Mouse (Mus musculus): ENCODE data around the gene Syn1. TPM values are rescaled to one million over a fixed set of nuclear protein-coding genes. Genes with fewer than 3 reads are reported as not detected.

Gene Syn1
- polyA plus RNA-seq, 1 experiment: not detected

GRCm38 (mm10) chrX:20875241-20875640 is 45.6 kb downstream of the Syn1 start:
- Histone ChIP-seq H3K4me1 (ENCODE audit: control insufficient read depth, insufficient read depth, insufficient read length, low read length) (no peaks in the 10 kb centered on the region), H3K4me3 (ENCODE audit: insufficient read depth, low read depth, low read length) (no peak overlapping the region), H3K27ac (replicated peaks; ENCODE audit: low read depth, low read length) (no peak overlapping the region)

DNA sequence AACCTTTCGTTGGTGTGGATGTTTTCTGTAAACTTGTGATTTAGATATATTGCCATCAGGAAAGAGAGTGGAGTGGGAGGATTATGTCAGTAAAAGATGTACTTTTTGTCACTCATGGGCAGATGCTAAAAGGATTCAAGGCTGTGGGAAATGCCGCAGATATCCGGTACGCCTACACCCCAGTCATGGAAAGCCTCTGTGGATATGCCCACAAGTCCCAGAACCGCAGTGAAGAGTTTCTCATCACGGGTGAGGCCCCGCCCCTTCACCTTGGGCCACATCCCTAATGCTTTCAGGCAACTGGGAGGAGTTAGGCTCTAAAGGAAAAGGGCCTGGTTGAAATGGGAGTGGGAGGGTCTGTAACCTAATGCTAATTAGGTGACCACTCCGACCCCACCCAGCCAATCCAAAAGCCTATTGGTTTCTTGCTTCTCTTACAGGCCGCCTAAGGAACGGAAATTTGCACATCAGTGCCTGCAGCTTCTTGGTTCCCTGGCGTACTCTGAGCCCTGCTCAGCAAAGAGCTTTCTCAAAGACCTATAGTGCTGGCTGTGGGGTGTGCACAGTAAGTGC is 47.8 kb downstream of the Syn1 start:
- no peak overlapping the region for H3K4me3 ChIP-seq (ENCODE audit: insufficient read depth, low read depth, low read length)
- H3K27ac ChIP-seq (replicated peaks; ENCODE audit: low read depth, low read length): no peak overlapping the region
- H3K4me1 ChIP-seq (ENCODE audit: control insufficient read depth, insufficient read depth, insufficient read length, low read length): no peaks in the 10 kb centered on the region

- H3K4me3 ChIP-seq (ENCODE audit: insufficient read depth, low read depth, low read length): no peak within 1 kb of the TSS
- H3K4me1 ChIP-seq (ENCODE audit: control insufficient read depth, insufficient read depth, insufficient read length, low read length): no peaks in the 10 kb centered on the region
- no peak within 1 kb of the TSS for H3K27ac ChIP-seq (replicated peaks; ENCODE audit: low read depth, low read length)
These were observed 50.8 kb downstream of the Syn1 start, which contains the start of gene Timp1 for GRCm38 (mm10) chrX:20869962-20870513. Gene Timp1, plus strand, starts transcription at chrX:20870166.

DNA sequence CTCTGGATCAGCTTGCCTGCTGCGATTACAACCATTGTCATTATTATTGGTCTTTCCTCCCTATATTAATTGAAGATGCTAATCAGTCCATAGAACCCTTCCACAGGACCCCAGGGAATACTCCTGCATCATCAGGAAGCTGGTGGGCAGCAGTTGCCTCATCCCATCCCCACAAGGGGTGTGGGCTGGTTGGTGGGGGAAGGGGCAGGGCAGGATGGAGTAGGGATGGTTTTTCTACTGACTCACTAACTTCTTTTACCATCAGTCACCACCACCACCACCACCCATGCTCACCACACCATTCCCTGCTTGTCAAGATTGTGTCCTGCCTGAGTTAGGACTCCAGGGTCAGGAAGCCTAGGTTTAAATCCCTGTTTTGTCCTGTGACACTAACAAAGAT is 51.6 kb downstream of the Syn1 start:
- H3K27ac ChIP-seq (replicated peaks; ENCODE audit: low read depth, low read length): no peak overlapping the region

GRCm38 (mm10) chrX:20868091-20868490 is 52.7 kb downstream of the Syn1 start:
- Histone ChIP-seq H3K4me3 (ENCODE audit: insufficient read depth, low read depth, low read length) (no peak overlapping the region), H3K4me1 (ENCODE audit: control insufficient read depth, insufficient read depth, insufficient read length, low read length) (no peaks in the 10 kb centered on the region), H3K27ac (replicated peaks; ENCODE audit: low read depth, low read length) (no peak overlapping the region)

More for the DNA sequence above, 51.6 kb downstream of the Syn1 start:
- H3K4me3 ChIP-seq (ENCODE audit: insufficient read depth, low read depth, low read length): no peak overlapping the region
- H3K4me1 ChIP-seq (ENCODE audit: control insufficient read depth, insufficient read depth, insufficient read length, low read length): no peaks in the 10 kb centered on the region

DNA sequence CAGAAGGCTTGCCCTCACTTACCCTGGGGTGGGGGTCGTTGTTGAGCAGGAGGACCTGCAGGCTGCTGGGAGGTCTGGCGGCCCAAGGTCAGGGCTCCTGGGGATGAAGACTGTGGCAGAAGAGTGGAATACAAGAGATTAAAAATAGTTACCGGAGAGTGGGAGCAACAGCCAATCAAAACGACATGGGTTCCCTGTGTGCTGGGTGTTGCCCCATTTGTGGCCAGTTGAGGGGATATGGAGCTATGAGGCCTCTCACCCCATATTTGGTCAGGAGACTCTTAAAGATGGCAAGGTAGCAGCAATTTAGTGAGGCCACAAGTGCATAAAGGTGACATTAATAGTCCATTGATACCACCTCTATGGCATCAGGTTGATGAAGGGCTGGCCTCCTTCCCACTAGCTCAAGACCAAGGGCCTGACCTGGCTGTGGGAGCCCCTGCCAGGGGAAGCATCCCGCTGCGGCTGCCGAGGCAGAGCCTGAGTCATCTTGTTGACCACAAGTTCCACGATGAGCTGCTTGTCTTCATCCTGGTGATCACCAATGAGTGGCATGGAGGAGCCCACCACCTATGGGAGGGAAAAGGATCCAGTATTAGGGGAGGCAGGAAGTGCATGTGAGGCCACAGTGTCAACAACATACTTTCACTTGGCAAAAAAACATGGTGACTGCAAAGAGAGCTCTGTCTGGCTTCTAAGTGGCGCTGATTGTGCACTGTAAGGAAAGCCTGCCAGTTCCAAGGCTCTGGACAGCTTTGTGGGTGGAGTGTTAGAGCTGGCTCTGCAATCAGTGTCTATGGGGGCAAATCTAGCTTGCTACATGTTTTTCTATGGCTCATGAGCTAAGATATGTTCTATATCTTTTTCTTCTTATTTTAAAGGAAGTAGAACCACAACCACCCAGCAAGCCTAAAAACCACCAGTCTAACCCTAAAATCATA is 57.4 kb downstream of the Syn1 start:
- Histone ChIP-seq H3K4me3 (ENCODE audit: insufficient read depth, low read depth, low read length) (no peak overlapping the region), H3K27ac (replicated peaks; ENCODE audit: low read depth, low read length) (no peak overlapping the region), H3K4me1 (ENCODE audit: control insufficient read depth, insufficient read depth, insufficient read length, low read length) (no peaks in the 10 kb centered on the region)

GRCm38 (mm10) chrX:20862105-20863065 is 58.4 kb downstream of the Syn1 start:
- Histone ChIP-seq H3K4me1 (ENCODE audit: control insufficient read depth, insufficient read depth, insufficient read length, low read length) (no peaks in the 10 kb centered on the region), H3K27ac (replicated peaks; ENCODE audit: low read depth, low read length) (no peak overlapping the region), H3K4me3 (ENCODE audit: insufficient read depth, low read depth, low read length) (peak overlapping the region; percentile 22)

GRCm38 (mm10) chrX:20861453-20862104 is 59.2 kb downstream of the Syn1 start:
- Histone ChIP-seq H3K4me3 (ENCODE audit: insufficient read depth, low read depth, low read length) (no peak overlapping the region), H3K4me1 (ENCODE audit: control insufficient read depth, insufficient read depth, insufficient read length, low read length) (no peaks in the 10 kb centered on the region), H3K27ac (replicated peaks; ENCODE audit: low read depth, low read length) (no peak overlapping the region)

DNA sequence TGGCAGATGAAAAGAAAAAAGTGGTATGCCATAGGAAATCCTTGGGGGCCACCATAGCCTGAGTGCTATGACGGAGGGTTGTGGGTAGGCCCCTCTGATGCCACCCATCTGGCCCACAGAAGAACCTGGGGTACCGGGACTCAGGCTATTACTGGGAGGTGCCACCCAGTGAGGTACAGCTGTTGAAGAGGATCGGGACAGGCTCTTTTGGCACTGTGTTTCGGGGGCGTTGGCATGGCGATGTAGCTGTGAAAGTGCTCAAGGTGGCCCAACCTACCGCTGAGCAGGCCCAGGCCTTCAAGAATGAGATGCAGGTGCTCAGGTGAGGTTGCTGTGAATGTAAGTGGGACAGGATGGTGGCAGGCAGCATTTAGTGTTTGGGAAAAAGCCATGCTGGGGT is 67.0 kb downstream of the Syn1 start:
- H3K27ac ChIP-seq (replicated peaks; ENCODE audit: low read depth, low read length): no peak overlapping the region
- H3K4me1 ChIP-seq (ENCODE audit: control insufficient read depth, insufficient read depth, insufficient read length, low read length): no peaks in the 10 kb centered on the region
- H3K4me3 ChIP-seq (ENCODE audit: insufficient read depth, low read depth, low read length): no peak overlapping the region

DNA sequence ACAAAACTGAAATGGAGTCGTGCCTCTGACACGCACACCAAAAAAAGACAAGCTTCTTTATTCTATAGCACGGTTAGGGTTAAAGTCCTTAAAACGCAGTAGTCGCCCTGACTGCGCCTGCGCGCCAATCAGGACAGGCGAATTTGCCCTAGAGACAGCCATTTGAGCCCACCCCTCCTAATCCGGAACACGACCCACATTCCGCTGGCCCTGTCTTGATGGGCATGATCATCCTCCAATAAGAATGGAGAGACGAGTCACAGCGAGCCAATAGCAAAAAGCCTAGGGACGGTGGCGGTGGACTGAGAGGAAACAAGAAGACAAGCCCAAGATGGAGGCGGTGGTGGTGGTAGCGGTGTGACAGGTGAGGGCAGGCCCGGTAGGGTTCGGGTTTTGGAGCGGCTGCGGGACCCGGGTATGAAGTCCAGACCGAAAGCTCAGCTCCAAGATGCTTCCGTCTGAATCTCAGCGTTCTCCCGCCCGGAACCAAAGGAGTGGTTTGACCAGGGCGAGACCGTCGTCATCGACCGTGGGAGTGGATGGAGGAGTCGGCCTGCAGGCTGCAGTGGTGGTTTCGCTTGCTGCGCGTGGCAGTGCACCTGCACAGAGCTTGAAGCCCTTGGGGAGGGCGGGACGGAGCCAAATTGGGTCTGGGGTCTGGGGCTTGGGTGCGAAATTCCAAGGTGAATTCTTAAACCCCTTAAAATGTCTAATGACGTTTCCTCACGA is 72.4 kb downstream of the Syn1 start:
- Histone ChIP-seq H3K4me3 (ENCODE audit: insufficient read depth, low read depth, low read length) (peak overlapping the region; percentile 86), H3K27ac (replicated peaks; ENCODE audit: low read depth, low read length) (peak overlapping the region; percentile 69), H3K4me1 (ENCODE audit: control insufficient read depth, insufficient read depth, insufficient read length, low read length) (no peaks in the 10 kb centered on the region)

DNA sequence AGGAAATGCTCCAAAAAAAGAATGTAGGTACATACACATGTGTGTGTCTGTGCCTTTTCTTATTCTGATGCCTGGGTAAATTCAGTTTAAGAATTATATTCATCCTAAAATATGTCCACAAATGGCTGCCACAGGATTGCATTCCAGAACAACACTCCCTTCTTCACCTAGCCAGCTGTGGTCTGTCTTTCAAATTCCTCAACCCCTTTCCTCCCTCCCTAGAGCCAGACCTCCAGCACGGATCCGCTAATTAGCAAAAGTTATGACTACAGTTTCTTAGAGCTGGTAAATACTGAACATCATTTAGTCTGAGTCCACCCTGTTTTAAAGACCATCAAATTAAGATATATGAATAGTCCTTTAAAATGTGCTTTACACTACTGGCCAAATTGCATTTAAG is 73.0 kb downstream of the Syn1 start:
- Histone ChIP-seq H3K27ac (replicated peaks; ENCODE audit: low read depth, low read length) (no peak overlapping the region), H3K4me3 (ENCODE audit: insufficient read depth, low read depth, low read length) (peak overlapping the region; percentile 43)

GRCm38 (mm10) chrX:20847232-20847631 is 73.6 kb downstream of the Syn1 start:
- Histone ChIP-seq H3K4me3 (ENCODE audit: insufficient read depth, low read depth, low read length) (no peak overlapping the region), H3K4me1 (ENCODE audit: control insufficient read depth, insufficient read depth, insufficient read length, low read length) (no peaks in the 10 kb centered on the region), H3K27ac (replicated peaks; ENCODE audit: low read depth, low read length) (no peak overlapping the region)

More for the DNA sequence above, 73.0 kb downstream of the Syn1 start:
- no peaks in the 10 kb centered on the region for H3K4me1 ChIP-seq (ENCODE audit: control insufficient read depth, insufficient read depth, insufficient read length, low read length)

DNA sequence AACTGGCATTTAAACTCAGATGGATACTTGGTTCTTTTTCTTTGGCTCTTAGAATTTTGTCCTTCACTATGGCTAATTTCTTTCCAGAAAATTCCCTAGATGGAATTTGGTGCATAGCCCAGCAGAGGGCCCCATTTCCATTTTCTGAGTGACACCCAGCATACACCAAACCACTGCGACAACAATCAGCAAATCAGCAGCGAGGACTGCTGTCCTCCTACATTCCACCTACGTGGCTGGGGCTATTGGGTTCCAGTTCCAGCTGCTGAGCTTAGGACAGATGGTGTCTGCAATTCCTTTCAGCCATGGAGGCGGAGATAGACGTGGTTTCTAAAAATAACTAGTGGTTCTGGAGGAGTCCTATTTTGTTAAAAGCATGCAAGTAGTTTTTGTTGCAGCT is 91.9 kb downstream of the Syn1 start:
- Histone ChIP-seq H3K4me1 (ENCODE audit: control insufficient read depth, insufficient read depth, insufficient read length, low read length) (no peaks in the 10 kb centered on the region), H3K27ac (replicated peaks; ENCODE audit: low read depth, low read length) (no peak overlapping the region), H3K4me3 (ENCODE audit: insufficient read depth, low read depth, low read length) (no peak overlapping the region)

All from brown adipose tissue, adult 24 weeks (tissue).